Mouse (Mus musculus): ENCODE results near the gene Gm11037. TPM values are rescaled to one million over a fixed set of nuclear protein-coding genes. Genes with fewer than 3 reads are reported as not detected.
A peak's percentile ranks its signal among the peaks of the same experiment; 100 is the strongest.

The Gm11037 gene
- polyA plus RNA-seq, 1 experiment, result not detected

- WGBS, result 82% methylated on average over 5 of the region's 5 CpGs
- H3K36me3 ChIP-seq (ENCODE audit: control insufficient read depth, insufficient read depth, low read length), result no peaks in the 10 kb centered on the region
Measured at GRCm38 (mm10) chr2:131140533-131140905, 7.2 kb downstream of the Gm11037 start.

GRCm38 (mm10) chr2:131141336-131141986, 8.2 kb downstream of the Gm11037 start:
- Histone ChIP-seq H3K36me3 (ENCODE audit: control insufficient read depth, insufficient read depth, low read length) (no peaks in the 10 kb centered on the region), H3K27ac (ENCODE audit: control insufficient read depth, insufficient read depth, low read length) (no peak overlapping the region), H3K4me3 (ENCODE audit: control insufficient read depth, insufficient read depth, low read length) (no peak overlapping the region), H3K4me1 (replicated peaks; ENCODE audit: control insufficient read depth, insufficient read depth, low read length) (no peaks in the 10 kb centered on the region), H3K27me3 (ENCODE audit: control insufficient read depth, insufficient read depth, low read length) (no peaks in the 10 kb centered on the region)
- DNase-seq, result no peak
- TF ChIP-seq CTCF (IDR thresholded peaks at IDR 0.05; ENCODE audit: borderline replicate concordance, control insufficient read depth, extremely low read depth, insufficient read depth, low read length, poor library complexity) (no peak), POLR2A (IDR thresholded peaks at IDR 0.05; ENCODE audit: control insufficient read depth, extremely low read depth, insufficient read depth, low read length, poor library complexity) (no peak)
- 96% methylated on average over 8 of the region's 8 CpGs for WGBS

More at GRCm38 (mm10) chr2:131140533-131140905, 7.2 kb downstream of the Gm11037 start:
- DNase-seq, result no peak
- Histone ChIP-seq H3K27me3 (ENCODE audit: control insufficient read depth, insufficient read depth, low read length) (no peaks in the 10 kb centered on the region), H3K27ac (ENCODE audit: control insufficient read depth, insufficient read depth, low read length) (no peak overlapping the region), H3K4me1 (replicated peaks; ENCODE audit: control insufficient read depth, insufficient read depth, low read length) (no peaks in the 10 kb centered on the region), H3K4me3 (ENCODE audit: control insufficient read depth, insufficient read depth, low read length) (no peak overlapping the region)
- no peak for TF ChIP-seq POLR2A (IDR thresholded peaks at IDR 0.05; ENCODE audit: control insufficient read depth, extremely low read depth, insufficient read depth, low read length, poor library complexity)
- TF ChIP-seq CTCF (IDR thresholded peaks at IDR 0.05; ENCODE audit: borderline replicate concordance, control insufficient read depth, extremely low read depth, insufficient read depth, low read length, poor library complexity), result no peak

- peak; percentile 67 for DNase-seq
- H3K4me3 ChIP-seq (ENCODE audit: control insufficient read depth, insufficient read depth, low read length), result no peak overlapping the region
- no peaks in the 10 kb centered on the region for H3K27me3 ChIP-seq (ENCODE audit: control insufficient read depth, insufficient read depth, low read length)
- no peak overlapping the region for H3K27ac ChIP-seq (ENCODE audit: control insufficient read depth, insufficient read depth, low read length)
- H3K36me3 ChIP-seq (ENCODE audit: control insufficient read depth, insufficient read depth, low read length), result no peaks in the 10 kb centered on the region; the same call in 1 of the 2 replicates
- no peaks in the 10 kb centered on the region for H3K4me1 ChIP-seq (replicated peaks; ENCODE audit: control insufficient read depth, insufficient read depth, low read length)
- TF ChIP-seq CTCF (IDR thresholded peaks at IDR 0.05; ENCODE audit: borderline replicate concordance, control insufficient read depth, extremely low read depth, insufficient read depth, low read length, poor library complexity) (peak; percentile 65; the same call in 1 of the 2 replicates), POLR2A (IDR thresholded peaks at IDR 0.05; ENCODE audit: control insufficient read depth, extremely low read depth, insufficient read depth, low read length, poor library complexity) (no peak)
- 57% methylated on average over 18 of the region's 18 CpGs for WGBS
Measured at GRCm38 (mm10) chr2:131142592-131142991, 9.3 kb downstream of the Gm11037 start.

- Histone ChIP-seq H3K36me3 (ENCODE audit: control insufficient read depth, insufficient read depth, low read length) (no peaks in the 10 kb centered on the region; the same call in 1 of the 2 replicates), H3K4me1 (replicated peaks; ENCODE audit: control insufficient read depth, insufficient read depth, low read length) (no peaks in the 10 kb centered on the region), H3K27me3 (ENCODE audit: control insufficient read depth, insufficient read depth, low read length) (no peaks in the 10 kb centered on the region), H3K27ac (ENCODE audit: control insufficient read depth, insufficient read depth, low read length) (no peak overlapping the region), H3K4me3 (ENCODE audit: control insufficient read depth, insufficient read depth, low read length) (no peak overlapping the region)
- DNase-seq, result no peak
- no peak for TF ChIP-seq CTCF (IDR thresholded peaks at IDR 0.05; ENCODE audit: borderline replicate concordance, control insufficient read depth, extremely low read depth, insufficient read depth, low read length, poor library complexity)
- TF ChIP-seq POLR2A (IDR thresholded peaks at IDR 0.05; ENCODE audit: control insufficient read depth, extremely low read depth, insufficient read depth, low read length, poor library complexity), result no peak
- WGBS, result 93% methylated on average over 22 of the region's 22 CpGs
Measured at GRCm38 (mm10) chr2:131143007-131143780, 9.9 kb downstream of the Gm11037 start.

- H3K27me3 ChIP-seq (ENCODE audit: control insufficient read depth, insufficient read depth, low read length), result no peaks in the 10 kb centered on the region
- 90% methylated on average over 13 of the region's 13 CpGs for WGBS
- H3K27ac ChIP-seq (ENCODE audit: control insufficient read depth, insufficient read depth, low read length), result no peak overlapping the region
- TF ChIP-seq CTCF (IDR thresholded peaks at IDR 0.05; ENCODE audit: borderline replicate concordance, control insufficient read depth, extremely low read depth, insufficient read depth, low read length, poor library complexity), result no peak
- TF ChIP-seq POLR2A (IDR thresholded peaks at IDR 0.05; ENCODE audit: control insufficient read depth, extremely low read depth, insufficient read depth, low read length, poor library complexity), result no peak
- DNase-seq, result no peak
- no peaks in the 10 kb centered on the region for H3K4me1 ChIP-seq (replicated peaks; ENCODE audit: control insufficient read depth, insufficient read depth, low read length)
- no peaks in the 10 kb centered on the region; the same call in 1 of the 2 replicates for H3K36me3 ChIP-seq (ENCODE audit: control insufficient read depth, insufficient read depth, low read length)
- no peak overlapping the region for H3K4me3 ChIP-seq (ENCODE audit: control insufficient read depth, insufficient read depth, low read length)
Measured at GRCm38 (mm10) chr2:131145121-131145520, 11.8 kb downstream of the Gm11037 start.

GRCm38 (mm10) chr2:131145536-131145935, 12.2 kb downstream of the Gm11037 start:
- no peak for TF ChIP-seq POLR2A (IDR thresholded peaks at IDR 0.05; ENCODE audit: control insufficient read depth, extremely low read depth, insufficient read depth, low read length, poor library complexity)
- TF ChIP-seq CTCF (IDR thresholded peaks at IDR 0.05; ENCODE audit: borderline replicate concordance, control insufficient read depth, extremely low read depth, insufficient read depth, low read length, poor library complexity), result no peak
- Histone ChIP-seq H3K27me3 (ENCODE audit: control insufficient read depth, insufficient read depth, low read length) (no peaks in the 10 kb centered on the region), H3K36me3 (ENCODE audit: control insufficient read depth, insufficient read depth, low read length) (no peaks in the 10 kb centered on the region; the same call in 1 of the 2 replicates), H3K4me1 (replicated peaks; ENCODE audit: control insufficient read depth, insufficient read depth, low read length) (no peaks in the 10 kb centered on the region), H3K27ac (ENCODE audit: control insufficient read depth, insufficient read depth, low read length) (no peak overlapping the region), H3K4me3 (ENCODE audit: control insufficient read depth, insufficient read depth, low read length) (no peak overlapping the region)
- 99% methylated on average over 2 of the region's 2 CpGs for WGBS
- no peak for DNase-seq
